Mouse (Mus musculus): ENCODE measurements at regions not wholly inside any gene's neighbourhood (a gene's known extent, or its start where the extent isn't known, plus 50 kb on each side); places are given as distances from the start of the nearest gene placed in this dataset.

GRCm38 (mm10) chr10:84024294-84024693 is 301.6 kb downstream of the 1500009L16Rik start:
- TF ChIP-seq CTCF (IDR thresholded peaks at IDR 0.05; ENCODE audit: low read depth, low read length) (no peak), GATA1 (IDR thresholded peaks at IDR 0.05; ENCODE audit: borderline replicate concordance, low read length) (no peak), TAL1 (conservative IDR thresholded peaks at IDR 0.05; ENCODE audit: low read depth, low read length) (no peak), POLR2AphosphoS5 (IDR thresholded peaks at IDR 0.05; ENCODE audit: insufficient replicate concordance, low read depth, low read length) (no peak)

All from G1E (cell line).